Mouse (Mus musculus): ENCODE data around the gene Serhl.

Serhl gene

GRCm38 (mm10) chr15:83165526-83166315 lies 76.4 kb downstream of the Serhl start:
- no peak for DNase-seq

Measured in retina, postnatal 1 day (tissue).